Mouse (Mus musculus): ENCODE results near the gene Gm9112.
"Not testable (repeated sequence)": the region's sequence is repeated elsewhere in the genome, so short reads cannot be mapped to it uniquely, and the experiment has no call there.

Gm9112 gene

DNA sequence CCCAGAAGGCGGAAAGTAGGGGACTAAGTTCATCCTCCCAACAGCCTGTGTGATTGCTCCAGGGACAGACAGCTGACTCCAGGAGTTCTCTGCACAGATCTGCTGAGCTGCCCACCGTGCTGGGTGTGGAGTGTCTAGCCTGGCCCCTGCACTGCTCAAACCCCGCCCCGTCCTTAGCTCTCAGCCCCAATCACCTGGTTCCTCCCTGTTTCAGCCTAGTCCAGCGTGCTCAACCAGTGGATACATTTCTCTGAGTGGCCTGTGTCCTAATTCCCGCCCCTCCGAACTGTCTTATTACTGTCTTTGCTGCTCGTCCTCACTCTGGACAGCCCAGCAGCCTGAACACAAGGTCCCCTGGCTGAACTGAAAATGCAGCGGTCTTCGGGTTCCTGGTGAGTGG, at the start of gene Gm9112, which contains the start of gene Dmrtc1b:
TSS of gene Gm9112 (minus strand) at position 101 of the 400 bp plus-strand sequence.
TSS of gene Dmrtc1b (plus strand) at position 331 of the 400 bp plus-strand sequence.
- not testable (repeated sequence) for DNase-seq

DNA sequence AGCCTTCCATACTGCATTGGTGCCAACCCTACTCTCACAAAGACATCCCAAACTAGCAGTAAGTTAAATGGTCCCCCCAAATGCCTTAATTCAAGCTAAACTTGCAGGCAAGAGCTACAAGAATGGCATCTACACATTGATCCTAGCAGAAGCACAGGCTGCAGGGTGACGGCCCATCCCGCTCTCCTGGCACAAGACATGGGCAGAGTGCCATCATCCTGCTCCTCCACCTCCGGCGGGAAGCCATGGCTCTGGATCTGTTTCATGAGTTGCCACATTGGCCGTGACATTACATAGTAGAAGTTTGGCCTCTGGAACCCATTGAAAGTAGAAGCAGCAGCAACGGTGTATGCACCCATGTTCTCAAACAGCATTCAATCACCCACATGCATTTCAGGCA, 16.8 kb upstream of the Gm9112 start:
- not testable (repeated sequence) for DNase-seq

DNA sequence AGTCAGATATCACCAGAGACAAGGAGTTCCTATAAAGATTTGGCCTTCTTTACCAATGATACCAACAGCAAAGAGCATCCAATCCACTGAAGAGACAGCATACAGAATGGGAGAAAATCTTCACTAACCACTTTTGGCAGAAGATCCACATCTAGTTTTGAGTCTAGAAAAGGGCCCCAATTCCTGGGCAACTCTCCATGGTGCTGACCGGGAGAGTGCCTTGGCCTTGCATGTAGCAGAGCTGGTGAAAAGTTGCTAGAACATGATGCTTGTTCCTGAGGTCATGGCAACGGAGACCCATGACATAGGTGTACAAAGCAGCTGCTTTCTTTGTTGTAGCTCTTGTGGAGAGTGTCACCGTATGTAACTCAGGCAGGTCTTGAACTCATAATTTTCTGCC, 6.8 kb downstream of the Gm9112 start:
- not testable (repeated sequence) for DNase-seq

DNA sequence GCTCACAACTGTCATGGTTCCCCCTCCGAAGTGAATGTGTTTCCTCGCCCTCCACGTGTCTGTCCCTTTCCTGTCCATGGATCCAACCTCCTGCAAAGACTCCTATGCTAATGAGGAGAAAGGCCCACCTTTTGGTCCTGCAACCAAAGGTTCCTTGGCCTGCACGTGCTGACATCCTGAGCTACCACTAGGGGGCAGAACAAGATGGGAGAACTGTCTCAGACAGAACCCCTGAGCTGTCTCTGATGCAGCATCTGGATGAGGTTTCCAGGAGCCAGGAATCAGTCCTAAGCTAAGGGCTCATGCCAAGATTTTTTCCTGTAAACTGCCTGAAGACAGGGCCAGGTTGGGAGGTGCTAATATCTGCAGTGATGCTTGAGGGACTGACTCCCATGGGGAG, 18.2 kb downstream of the Gm9112 start:
- DNase-seq, result not testable (repeated sequence)

DNA sequence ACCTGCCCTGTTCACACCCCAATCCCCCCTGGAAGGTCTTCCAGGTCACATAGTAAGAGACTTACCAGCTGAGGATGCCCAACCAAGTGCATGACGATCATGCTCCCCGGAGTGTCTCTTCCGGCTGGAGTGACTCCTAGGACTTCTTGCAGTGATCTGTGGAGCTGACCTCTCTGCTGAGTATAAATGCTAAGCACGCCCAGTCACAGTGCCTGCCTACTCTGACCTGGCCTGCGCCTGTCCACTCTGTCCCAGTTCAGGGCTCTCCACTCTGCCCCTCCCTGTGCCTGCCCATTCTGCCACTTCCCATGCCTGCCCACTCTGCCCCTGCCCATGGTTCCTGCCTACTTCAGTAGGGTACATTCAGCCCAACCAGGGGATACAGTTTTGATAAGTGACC, 20.6 kb downstream of the Gm9112 start, which contains the start of gene Gm3880:
TSS of gene Gm3880 (minus strand) at position 101 of the 400 bp plus-strand sequence.
- not testable (repeated sequence) for DNase-seq

DNA sequence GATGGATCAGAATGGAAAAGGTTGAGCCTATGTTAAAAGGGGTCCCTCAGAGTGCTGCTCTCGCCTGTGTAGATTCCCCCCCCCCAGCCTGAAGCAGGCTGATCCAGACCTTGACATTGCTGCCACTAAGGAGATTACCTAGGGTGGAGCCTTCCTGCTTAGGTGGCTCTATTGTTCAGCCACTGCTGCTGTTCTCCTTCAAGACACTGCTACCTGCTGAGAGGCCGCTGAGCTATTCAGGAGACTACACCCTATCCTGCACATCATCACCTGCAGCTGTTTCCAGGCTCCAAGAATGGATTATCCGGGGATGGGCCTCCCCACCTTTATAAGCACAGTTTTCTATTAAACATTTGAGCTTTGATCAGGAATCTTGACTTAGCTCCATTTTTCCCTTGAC, 22.7 kb downstream of the Gm9112 start:
- not testable (repeated sequence) for DNase-seq

DNA sequence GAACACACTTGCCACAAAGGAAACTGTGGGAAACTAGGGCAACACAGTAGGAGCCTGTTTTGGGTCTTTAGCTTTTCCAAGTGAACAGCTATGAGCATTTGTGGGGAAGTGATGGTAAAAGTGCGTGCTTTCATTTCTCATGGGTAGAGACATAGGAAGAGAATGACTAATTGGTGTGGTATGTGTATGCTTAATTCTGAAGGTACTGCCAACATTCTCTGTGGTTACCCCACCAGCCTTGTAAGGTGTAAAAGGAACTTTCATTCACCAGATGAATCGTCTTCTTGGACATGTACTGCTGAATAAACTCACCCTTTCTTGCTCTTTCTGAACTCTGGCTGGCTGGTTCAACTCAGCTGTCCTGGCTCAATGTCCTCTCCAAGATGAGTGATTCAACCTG, 40.8 kb downstream of the Gm9112 start:
- DNase-seq, result no peak

DNA sequence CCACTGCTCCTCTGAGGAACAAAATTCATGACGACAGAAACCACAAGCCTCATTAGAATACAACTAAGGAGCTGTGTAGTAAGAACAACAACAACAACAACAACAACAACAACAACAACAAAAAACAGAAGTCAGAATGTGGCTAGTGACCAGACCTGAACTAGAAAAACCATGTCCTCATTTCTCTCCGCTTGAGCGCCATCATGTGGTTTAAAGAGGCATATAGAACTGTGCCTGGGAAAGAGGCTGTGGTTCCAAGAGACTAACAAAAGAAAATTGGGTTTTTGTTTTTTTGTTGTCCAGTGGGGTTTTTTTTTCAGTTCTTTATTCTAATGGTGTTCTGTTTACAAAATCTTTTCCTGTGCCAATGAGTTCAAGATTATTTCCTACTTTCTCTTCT, 46.7 kb downstream of the Gm9112 start:
- no peak for DNase-seq

All from thymus, adult 18-20 months (tissue).